Mouse (Mus musculus): Measurements from ENCODE around the gene Cacna1d. TPM values are rescaled to one million over a fixed set of nuclear protein-coding genes. Genes with fewer than 3 reads are reported as not detected.

The Cacna1d gene
- total RNA-seq, 2 experiments from 2014 or later, result 44.1 to 45.4 TPM

GRCm38 (mm10) chr14:30340140-30340539 is 151.1 kb downstream of the Cacna1d start:
- no peak for DNase-seq (ENCODE audit: low spot score in 2 of 2)

GRCm38 (mm10) chr14:30331856-30332255 is 159.4 kb downstream of the Cacna1d start:
- no peak for DNase-seq (ENCODE audit: low spot score in 2 of 2)

GRCm38 (mm10) chr14:30330416-30331181 is 160.7 kb downstream of the Cacna1d start:
- no peak for DNase-seq (ENCODE audit: low spot score in 2 of 2)

- no peak for DNase-seq (ENCODE audit: low spot score in 2 of 2)
These were observed 162.1 kb downstream of the Cacna1d start for GRCm38 (mm10) chr14:30329109-30329508.

- no peak for DNase-seq (ENCODE audit: low spot score in 2 of 2)
These were observed 163.8 kb downstream of the Cacna1d start for GRCm38 (mm10) chr14:30327452-30327851.

GRCm38 (mm10) chr14:30327051-30327450 is 164.2 kb downstream of the Cacna1d start:
- no peak for DNase-seq (ENCODE audit: low spot score in 2 of 2)

GRCm38 (mm10) chr14:30326226-30326625 is 165.0 kb downstream of the Cacna1d start:
- no peak for DNase-seq (ENCODE audit: low spot score in 2 of 2)

- no peak for DNase-seq (ENCODE audit: low spot score in 2 of 2)
These were observed 166.3 kb downstream of the Cacna1d start for GRCm38 (mm10) chr14:30324994-30325393.

GRCm38 (mm10) chr14:30318715-30319437 is 172.4 kb downstream of the Cacna1d start:
- no peak for DNase-seq (ENCODE audit: low spot score in 2 of 2)

GRCm38 (mm10) chr14:30318293-30318692 is 173.0 kb downstream of the Cacna1d start:
- DNase-seq (ENCODE audit: low spot score in 2 of 2), result peak; percentile 66 to 75

- DNase-seq (ENCODE audit: low spot score in 2 of 2), result no peak
These were observed 173.6 kb downstream of the Cacna1d start for GRCm38 (mm10) chr14:30317616-30318015.

- no peak for DNase-seq (ENCODE audit: low spot score in 2 of 2)
These were observed 179.9 kb downstream of the Cacna1d start for GRCm38 (mm10) chr14:30311206-30311889.

- DNase-seq (ENCODE audit: low spot score in 2 of 2), result no peak
These were observed 181.0 kb downstream of the Cacna1d start for GRCm38 (mm10) chr14:30310236-30310635.

- no peak for DNase-seq (ENCODE audit: low spot score in 2 of 2)
These were observed 185.0 kb downstream of the Cacna1d start for GRCm38 (mm10) chr14:30306221-30306620.

GRCm38 (mm10) chr14:30299946-30300345 is 191.3 kb downstream of the Cacna1d start:
- no peak for DNase-seq (ENCODE audit: low spot score in 2 of 2)

GRCm38 (mm10) chr14:30297492-30297891 is 193.8 kb downstream of the Cacna1d start:
- DNase-seq (ENCODE audit: low spot score in 2 of 2), result no peak

- DNase-seq (ENCODE audit: low spot score in 2 of 2), result no peak
These were observed 199.2 kb downstream of the Cacna1d start for GRCm38 (mm10) chr14:30292135-30292463.

GRCm38 (mm10) chr14:30291389-30292134 is 199.7 kb downstream of the Cacna1d start:
- no peak for DNase-seq (ENCODE audit: low spot score in 2 of 2)

GRCm38 (mm10) chr14:30284446-30284845 is 206.8 kb downstream of the Cacna1d start:
- DNase-seq (ENCODE audit: low spot score in 2 of 2), result no peak

- peak; percentile 34 to 54 for DNase-seq (ENCODE audit: low spot score in 2 of 2)
These were observed 207.2 kb downstream of the Cacna1d start for GRCm38 (mm10) chr14:30284022-30284421.

- peak in 1 of 2 experiments; percentile 24 for DNase-seq (ENCODE audit: low spot score in 2 of 2)
These were observed 215.7 kb downstream of the Cacna1d start for GRCm38 (mm10) chr14:30275572-30275971.
